30 mouse cellular contexts compared by ENCODE assay signal in the genomic region with DNA sequence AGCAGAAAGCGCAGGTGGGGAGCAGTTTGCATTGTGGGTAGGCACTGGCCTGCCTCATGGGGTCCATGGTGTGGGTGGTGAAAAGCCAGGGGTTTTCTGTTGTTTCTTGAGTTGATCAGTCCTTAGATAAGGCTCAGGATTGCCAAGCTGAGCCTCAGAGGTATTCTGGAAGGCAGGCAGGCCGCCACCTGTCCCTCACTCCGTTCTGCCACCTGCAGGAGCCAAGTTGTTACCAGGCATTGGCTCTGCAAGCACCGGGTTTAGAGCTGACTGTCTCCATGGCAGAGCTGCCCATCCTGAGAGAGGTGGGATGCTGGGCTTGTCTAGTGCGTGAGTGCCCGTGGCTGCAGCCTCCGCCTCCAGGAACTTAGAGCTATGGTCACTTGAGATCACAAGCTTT. TPM values are rescaled to one million over a fixed set of nuclear protein-coding genes. Genes with fewer than 3 reads are reported as not detected.
A peak's percentile ranks its signal among the peaks of the same experiment; 100 is the strongest.
DNase-seq lines count a peak whose midpoint lies in the region; ATAC-seq and TF ChIP-seq lines count a peak whose summit lies in the region.
"Had no signal": no experiment of that assay in that cellular context is flagged by ENCODE, and none has a peak within 500 bp of the region (broad histone marks: within the 10 kb centered on the region; RNA-seq: fewer than 3 reads in every experiment).

No protein-coding gene starts in this region.

- peak overlapping the region; percentile 77 for H3K27ac ChIP-seq in heart, embryonic 15.5 days
- H3K27ac ChIP-seq in stomach, embryonic 14.5 days (ENCODE audit: low read length) = peak overlapping the region; percentile 33; the same call in 1 of the 2 replicates
- H3K27ac ChIP-seq in stomach, postnatal 0 days (replicated peaks) = no peak overlapping the region
- H3K27ac ChIP-seq in limb, embryonic 15.5 days = peak overlapping the region; percentile 27; the same call in 1 of the 2 replicates
- no peak overlapping the region for H3K27ac ChIP-seq in neural tube, embryonic 15.5 days (replicated peaks)
- H3K27ac ChIP-seq: embryonic facial prominence, embryonic 12.5 days had no signal

- WGBS in heart, embryonic 15.5 days = 92% methylated on average over 7 of the region's 7 CpGs
- 88% methylated on average over 7 of the region's 7 CpGs for WGBS in stomach, embryonic 14.5 days
- 94% methylated on average over 7 of the region's 7 CpGs for WGBS in stomach, postnatal 0 days
- WGBS in limb, embryonic 15.5 days = 86% methylated on average over 7 of the region's 7 CpGs
- 92% methylated on average over 7 of the region's 7 CpGs for WGBS in neural tube, embryonic 15.5 days

- no peak overlapping the region for H3K4me2 ChIP-seq in heart, embryonic 15.5 days
- no peak overlapping the region for H3K4me2 ChIP-seq in stomach, embryonic 14.5 days (replicated peaks; ENCODE audit: low read depth, low read length)
- no peak overlapping the region for H3K4me2 ChIP-seq in stomach, postnatal 0 days (replicated peaks; ENCODE audit: low read depth)
- H3K4me2 ChIP-seq in limb, embryonic 15.5 days = no peak overlapping the region
- H3K4me2 ChIP-seq in neural tube, embryonic 15.5 days = no peak overlapping the region
- H3K4me2 ChIP-seq: embryonic facial prominence, embryonic 12.5 days; embryonic facial prominence, embryonic 15.5 days; heart, embryonic 12.5 days; hindbrain, embryonic 15.5 days had no signal

- intact Hi-C loops in heart, postnatal 14 days (cut with DNase I) = no loop called here

- peak; percentile 45 to 63 for DNase-seq in cerebellum, postnatal 25 days
- no peak for DNase-seq in heart, postnatal 14 days
- DNase-seq in stomach, postnatal 0 days (ENCODE audit: low spot score) = no peak
- DNase-seq: adrenal gland, adult 8-10 months; adrenal gland, postnatal 36 days; cerebellum, adult 9-10 months; cerebellum, postnatal 14 days; forebrain, postnatal 0 days; gastrocnemius, postnatal 10 days; gastrocnemius, postnatal 36 days; heart, postnatal 10 days; heart, postnatal 4 days had no signal

- H3K36me3 ChIP-seq in heart, embryonic 15.5 days = peaks cover 57% of the 10 kb centered on the region
- H3K36me3 ChIP-seq in stomach, embryonic 14.5 days (ENCODE audit: control insufficient read depth, insufficient read depth, low read length) = peaks cover 49% of the 10 kb centered on the region
- peaks cover 32% of the 10 kb centered on the region for H3K36me3 ChIP-seq in stomach, postnatal 0 days (ENCODE audit: control insufficient read depth, insufficient read depth, low read length)
- H3K36me3 ChIP-seq in limb, embryonic 15.5 days = peaks cover 74% of the 10 kb centered on the region
- H3K36me3 ChIP-seq in neural tube, embryonic 15.5 days = peaks cover 77% of the 10 kb centered on the region

- no peaks in the 10 kb centered on the region for H3K27me3 ChIP-seq in heart, embryonic 15.5 days
- no peaks in the 10 kb centered on the region for H3K27me3 ChIP-seq in stomach, embryonic 14.5 days (ENCODE audit: control insufficient read depth, insufficient read depth, low read length)
- H3K27me3 ChIP-seq in stomach, postnatal 0 days (ENCODE audit: control insufficient read depth, insufficient read depth, low read length) = no peaks in the 10 kb centered on the region
- H3K27me3 ChIP-seq in limb, embryonic 15.5 days = no peaks in the 10 kb centered on the region
- H3K27me3 ChIP-seq in neural tube, embryonic 15.5 days (replicated peaks) = no peaks in the 10 kb centered on the region
- H3K27me3 ChIP-seq: embryonic facial prominence, embryonic 12.5 days; embryonic facial prominence, embryonic 15.5 days; heart, embryonic 12.5 days; hindbrain, embryonic 15.5 days had no signal

- no peak for TF ChIP-seq EP300 in stomach, postnatal 0 days (optimal IDR thresholded peaks at IDR 0.05)

- no peak for ATAC-seq in cerebellum, adult (ENCODE audit: insufficient number of reproducible peaks, low FRiP score, low TSS enrichment)
- no peak for ATAC-seq in heart, embryonic 15.5 days (replicated peaks; ENCODE audit: insufficient number of reproducible peaks, insufficient read depth, low FRiP score, low read depth)
- ATAC-seq in stomach, embryonic 14.5 days (ENCODE audit: insufficient number of reproducible peaks, insufficient read depth, low FRiP score, low read depth) = no peak
- ATAC-seq in stomach, postnatal 0 days (ENCODE audit: low FRiP score, low TSS enrichment) = no peak
- ATAC-seq in limb, embryonic 15.5 days (ENCODE audit: insufficient number of reproducible peaks, low FRiP score, low TSS enrichment, low read depth) = no peak
- no peak for ATAC-seq in neural tube, embryonic 15.5 days (ENCODE audit: low FRiP score)
- ATAC-seq: activated CD4-positive, CD25-positive, alpha-beta regulatory T cell, adult 4 months; forebrain, embryonic 14.5 days; forebrain, postnatal 0 days; intestine, postnatal 0 days had no signal

- no peak overlapping the region for H3K9ac ChIP-seq in heart, embryonic 15.5 days
- no peak overlapping the region for H3K9ac ChIP-seq in stomach, embryonic 14.5 days (replicated peaks; ENCODE audit: low read depth, low read length)
- no peak overlapping the region for H3K9ac ChIP-seq in stomach, postnatal 0 days (ENCODE audit: low read length)
- H3K9ac ChIP-seq in limb, embryonic 15.5 days = no peak overlapping the region
- H3K9ac ChIP-seq in neural tube, embryonic 15.5 days (replicated peaks) = no peak overlapping the region
- H3K9ac ChIP-seq: embryonic facial prominence, embryonic 12.5 days; embryonic facial prominence, embryonic 15.5 days; forebrain, postnatal 0 days; heart, embryonic 12.5 days; hindbrain, embryonic 15.5 days had no signal

- H3K4me3 ChIP-seq in heart, embryonic 15.5 days = no peak overlapping the region
- no peak overlapping the region for H3K4me3 ChIP-seq in stomach, embryonic 14.5 days (ENCODE audit: low read depth, low read length)
- no peak overlapping the region for H3K4me3 ChIP-seq in stomach, postnatal 0 days (ENCODE audit: low read depth, low read length)
- no peak overlapping the region for H3K4me3 ChIP-seq in limb, embryonic 15.5 days
- H3K4me3 ChIP-seq in neural tube, embryonic 15.5 days (replicated peaks) = no peak overlapping the region
- H3K4me3 ChIP-seq: embryonic facial prominence, embryonic 12.5 days; embryonic facial prominence, embryonic 15.5 days; heart, embryonic 12.5 days; hindbrain, embryonic 15.5 days had no signal

- no peak for TF ChIP-seq CTCF in stomach, postnatal 0 days (IDR thresholded peaks at IDR 0.05; ENCODE audit: low read depth)

- H3K9me3 ChIP-seq in heart, embryonic 15.5 days (replicated peaks) = no peaks in the 10 kb centered on the region
- H3K9me3 ChIP-seq in stomach, embryonic 14.5 days (ENCODE audit: control insufficient read depth, low read depth, low read length) = no peaks in the 10 kb centered on the region
- H3K9me3 ChIP-seq in stomach, postnatal 0 days (ENCODE audit: control insufficient read depth, low read length) = no peaks in the 10 kb centered on the region
- H3K9me3 ChIP-seq in limb, embryonic 15.5 days = no peaks in the 10 kb centered on the region
- no peaks in the 10 kb centered on the region for H3K9me3 ChIP-seq in neural tube, embryonic 15.5 days (replicated peaks)
- H3K9me3 ChIP-seq: embryonic facial prominence, embryonic 12.5 days; embryonic facial prominence, embryonic 15.5 days; heart, embryonic 12.5 days; hindbrain, embryonic 15.5 days had no signal

- H3K4me1 ChIP-seq in heart, embryonic 15.5 days (replicated peaks) = peaks cover 42% of the 10 kb centered on the region
- H3K4me1 ChIP-seq in stomach, embryonic 14.5 days (ENCODE audit: control insufficient read depth, insufficient read depth, low read length) = peaks cover 10% of the 10 kb centered on the region; the same call in 1 of the 2 replicates
- no peaks in the 10 kb centered on the region for H3K4me1 ChIP-seq in stomach, postnatal 0 days (replicated peaks; ENCODE audit: control insufficient read depth, insufficient read depth)
- peaks cover 26% of the 10 kb centered on the region for H3K4me1 ChIP-seq in limb, embryonic 15.5 days
- H3K4me1 ChIP-seq in neural tube, embryonic 15.5 days = peaks cover 19% of the 10 kb centered on the region
- H3K4me1 ChIP-seq: embryonic facial prominence, embryonic 12.5 days; embryonic facial prominence, embryonic 15.5 days had no signal

RNA-seq across cellular contexts. Expression of a gene that starts 10.5 kb away (rescaled TPM):
- 2.4 and 3.5 TPM in 2 replicates for polyA plus RNA-seq in heart, embryonic 15.5 days (2015; fragmentation: Nextera tagmentation; extraction: Ambion mirVana)
- total RNA-seq in heart, postnatal 14 days (2021) = 10 to 100 TPM; 12.9 to 15.6 TPM
- 6.2 and 8.4 TPM in 2 replicates for polyA plus RNA-seq in stomach, embryonic 14.5 days (2014; fragmentation: Nextera tagmentation; extraction: Ambion mirVana)
- 1.6 and 2.0 TPM in 2 replicates for polyA plus RNA-seq in stomach, postnatal 0 days (2015; fragmentation: Nextera tagmentation; extraction: Ambion mirVana)
- 2.6 and 3.2 TPM in 2 replicates for polyA plus RNA-seq in limb, embryonic 15.5 days (2015; fragmentation: Nextera tagmentation; extraction: Ambion mirVana)
- 3.1 and 4.5 TPM in 2 replicates for polyA plus RNA-seq in neural tube, embryonic 15.5 days (2015; fragmentation: Nextera tagmentation; extraction: Ambion mirVana)

RNA-seq across cellular contexts. Expression of a gene that starts 14.5 kb away (rescaled TPM):
- 25.3 and 26.7 TPM in 2 replicates for polyA plus RNA-seq in heart, embryonic 15.5 days (2015; fragmentation: Nextera tagmentation; extraction: Ambion mirVana)
- 100 to 1,000 TPM; 101 to 170 TPM for total RNA-seq in heart, postnatal 14 days (2021)
- 16.8 and 19.4 TPM in 2 replicates for polyA plus RNA-seq in stomach, embryonic 14.5 days (2014; fragmentation: Nextera tagmentation; extraction: Ambion mirVana)
- polyA plus RNA-seq in stomach, postnatal 0 days (2015; fragmentation: Nextera tagmentation; extraction: Ambion mirVana) = 6.1 and 8.5 TPM in 2 replicates
- 19.5 and 20.6 TPM in 2 replicates for polyA plus RNA-seq in limb, embryonic 15.5 days (2015; fragmentation: Nextera tagmentation; extraction: Ambion mirVana)
- 21.6 and 21.8 TPM in 2 replicates for polyA plus RNA-seq in neural tube, embryonic 15.5 days (2015; fragmentation: Nextera tagmentation; extraction: Ambion mirVana)

RNA-seq across cellular contexts. Expression of a gene that starts 17.0 kb away (rescaled TPM):
- 0.22 TPM in 1 of 2 replicates, not detected in the other for polyA plus RNA-seq in heart, embryonic 15.5 days (2015; fragmentation: Nextera tagmentation; extraction: Ambion mirVana)
- total RNA-seq in heart, postnatal 14 days (2021) = 10 to 100 TPM; 52.6 to 94.6 TPM
- polyA plus RNA-seq in stomach, embryonic 14.5 days (2014; fragmentation: Nextera tagmentation; extraction: Ambion mirVana) = 0.39 TPM in 1 of 2 replicates, not detected in the other
- 0.28 and 0.33 TPM in 2 replicates for polyA plus RNA-seq in stomach, postnatal 0 days (2015; fragmentation: Nextera tagmentation; extraction: Ambion mirVana)
- polyA plus RNA-seq in limb, embryonic 15.5 days (2015; fragmentation: Nextera tagmentation; extraction: Ambion mirVana) = 0.31 and 0.38 TPM in 2 replicates
- 0.36 and 1.2 TPM in 2 replicates for polyA plus RNA-seq in neural tube, embryonic 15.5 days (2015; fragmentation: Nextera tagmentation; extraction: Ambion mirVana)
- total RNA-seq: adrenal gland, adult 8-10 months; common myeloid progenitor, adult 5-6 weeks; ES-E14 had no signal
- polyA plus RNA-seq: forebrain, embryonic 11.5 days; forebrain, embryonic 14.5 days; frontal cortex, adult 2 months; hindbrain, embryonic 11.5 days; intestine, embryonic 14.5 days had no signal

RNA-seq across cellular contexts. Expression of a gene that starts 25.0 kb away (rescaled TPM):
- polyA plus RNA-seq in heart, embryonic 15.5 days (2015; fragmentation: Nextera tagmentation; extraction: Ambion mirVana) = 27.3 and 30.4 TPM in 2 replicates
- 10 to 100 TPM; 10.4 to 11.9 TPM for total RNA-seq in heart, postnatal 14 days (2021)
- 26.2 and 30.4 TPM in 2 replicates for polyA plus RNA-seq in stomach, embryonic 14.5 days (2014; fragmentation: Nextera tagmentation; extraction: Ambion mirVana)
- polyA plus RNA-seq in stomach, postnatal 0 days (2015; fragmentation: Nextera tagmentation; extraction: Ambion mirVana) = 19.5 and 20.1 TPM in 2 replicates
- polyA plus RNA-seq in limb, embryonic 15.5 days (2015; fragmentation: Nextera tagmentation; extraction: Ambion mirVana) = 21.7 and 24.0 TPM in 2 replicates
- 29.4 and 33.0 TPM in 2 replicates for polyA plus RNA-seq in neural tube, embryonic 15.5 days (2015; fragmentation: Nextera tagmentation; extraction: Ambion mirVana)

RNA-seq across cellular contexts. Expression of a gene that starts 35.9 kb away (rescaled TPM):
- 7.9 and 10.9 TPM in 2 replicates for polyA plus RNA-seq in heart, embryonic 15.5 days (2015; fragmentation: Nextera tagmentation; extraction: Ambion mirVana)
- total RNA-seq in heart, postnatal 14 days (2021) = 10 to 100 TPM; 19.4 to 20.0 TPM
- polyA plus RNA-seq in stomach, embryonic 14.5 days (2014; fragmentation: Nextera tagmentation; extraction: Ambion mirVana) = 4.2 and 4.3 TPM in 2 replicates
- 5.0 and 5.1 TPM in 2 replicates for polyA plus RNA-seq in stomach, postnatal 0 days (2015; fragmentation: Nextera tagmentation; extraction: Ambion mirVana)
- polyA plus RNA-seq in limb, embryonic 15.5 days (2015; fragmentation: Nextera tagmentation; extraction: Ambion mirVana) = 15.4 and 18.1 TPM in 2 replicates
- polyA plus RNA-seq in neural tube, embryonic 15.5 days (2015; fragmentation: Nextera tagmentation; extraction: Ambion mirVana) = 20.5 and 20.8 TPM in 2 replicates

Comparison
In these comparisons a context has a peak if more than half of its experiments do, and no peak if none do; other contexts are left out.
1. H3K27ac ChIP-seq: peak in heart, embryonic 15.5 days (single experiment), stomach, embryonic 14.5 days (single experiment) and limb, embryonic 15.5 days (single experiment); none in stomach, postnatal 0 days (single experiment) and neural tube, embryonic 15.5 days (single experiment).
2. DNase-seq: peak in cerebellum, postnatal 25 days (2 of 2); none in heart, postnatal 14 days (0 of 2) and stomach, postnatal 0 days (single experiment).